Mouse (Mus musculus) myocyte (in vitro differentiated cells): ENCODE measurements around the gene Micall2.

Source experiments
- CEBPB ChIP-seq: IDR thresholded peaks from 2 replicates; pipeline ENCODE4 v1.6.1; 2011; ENCODE audit warnings: mild to moderate bottlenecking, moderate library complexity; ENCODE audit not compliant: poor library complexity, insufficient read depth, severe bottlenecking
- E2F4 ChIP-seq: IDR thresholded peaks from one replicate; pipeline ENCODE4 v1.6.1; 2011; ENCODE audit warnings: mild to moderate bottlenecking, control low read depth, moderate library complexity; ENCODE audit not compliant: insufficient read depth
- MAX ChIP-seq: IDR thresholded peaks from one replicate; pipeline ENCODE4 v1.6.1; 2011; ENCODE audit warnings: low read depth, mild to moderate bottlenecking, control low read depth
- MYOD1 ChIP-seq, 3 experiments: IDR thresholded peaks; one replicate each; pipeline ENCODE4 v1.6.1; 2011; ENCODE audit warnings: control low read depth in 2 of 3, low read depth in 2 of 3, mild to moderate bottlenecking in 2 of 3, moderate library complexity in 1 of 3; ENCODE audit not compliant: insufficient read length in 2 of 3, control insufficient read depth in 1 of 3
- MYOG ChIP-seq, 3 experiments: IDR thresholded peaks; one replicate each; pipeline ENCODE4 v1.6.1; 2011; ENCODE audit warnings: control low read depth in 2 of 3, low read depth in 2 of 3, mild to moderate bottlenecking in 2 of 3; ENCODE audit not compliant: insufficient read length in 2 of 3, control insufficient read depth in 1 of 3, insufficient read depth in 1 of 3
- POLR2A ChIP-seq: IDR thresholded peaks from one replicate; pipeline ENCODE4 v1.6.1; 2011; ENCODE audit warnings: low read depth, mild to moderate bottlenecking, control low read depth, moderate library complexity; ENCODE audit not compliant: insufficient read length
- POLR2AphosphoS2 ChIP-seq: IDR thresholded peaks from one replicate; pipeline ENCODE4 v1.6.1; 2011; ENCODE audit warnings: low read depth, control low read depth; ENCODE audit not compliant: insufficient read length
- REST ChIP-seq: IDR thresholded peaks from one replicate; pipeline ENCODE4 v1.6.1; 2011; ENCODE audit warnings: mild to moderate bottlenecking, control low read depth, moderate library complexity; ENCODE audit not compliant: insufficient read depth, insufficient read length
- TCF12 ChIP-seq: IDR thresholded peaks from one replicate; pipeline ENCODE4 v1.6.1; 2011; ENCODE audit warnings: mild to moderate bottlenecking, control low read depth; ENCODE audit not compliant: poor library complexity, insufficient read depth, severe bottlenecking
- USF1 ChIP-seq: IDR thresholded peaks from one replicate; pipeline ENCODE4 v1.6.1; 2011; ENCODE audit warnings: low read depth, mild to moderate bottlenecking, control low read depth, moderate library complexity

- TF ChIP-seq USF1, result no peak
- TF ChIP-seq POLR2A, result no peak
- TF ChIP-seq TCF12, result no peak
- no peak for TF ChIP-seq E2F4
- no peak for TF ChIP-seq CEBPB
- no peak for TF ChIP-seq POLR2AphosphoS2
- TF ChIP-seq MYOD1 (IDR thresholded peaks at IDR 0.05; ENCODE audit: control insufficient read depth in 1 of 3, insufficient read length in 2 of 3, low read depth in 2 of 3), result no peak
- TF ChIP-seq MAX, result no peak
- TF ChIP-seq MYOG (IDR thresholded peaks at IDR 0.05; ENCODE audit: control insufficient read depth in 1 of 3, insufficient read depth in 1 of 3, insufficient read length in 2 of 3, low read depth in 2 of 3), result no peak
- TF ChIP-seq REST, result no peak
These were observed 1.4 kb downstream of the Micall2 start for GRCm38 (mm10) chr5:139734746-139735145.
